Mouse (Mus musculus) intestine, embryonic 16.5 days (tissue): ENCODE measurements at regions not wholly inside any gene's neighbourhood (a gene's known extent, or its start where the extent isn't known, plus 50 kb on each side); places are given as distances from the start of the nearest gene placed in this dataset.

Experiments used
- ATAC-seq: fragments of 200-750 bp; cut with Nextera tagmentation; 2 replicates; pipeline ENCODE4 v1.8.0; 2017; ENCODE audit warnings: moderate TSS enrichment, moderate library complexity
- H3K27ac ChIP-seq: fragments of 300-500 bp; sonication (generic); 2 replicates; pipeline ENCODE4 v1.5.1; 2014; ENCODE audit warnings: mild to moderate bottlenecking, low read length
- H3K27me3 ChIP-seq: fragments of 300-500 bp; sonication (generic); replicated peaks from 2 replicates; pipeline ENCODE4 v1.6.1; 2014; ENCODE audit warnings: low read length, control low read depth, mixed read lengths; ENCODE audit not compliant: control insufficient read depth, insufficient read depth
- H3K36me3 ChIP-seq: fragments of 300-500 bp; sonication (generic); 2 replicates; pipeline ENCODE4 v1.6.1; 2014; ENCODE audit warnings: low read length, control low read depth; ENCODE audit not compliant: control insufficient read depth, insufficient read depth
- H3K4me1 ChIP-seq: fragments of 300-500 bp; sonication (generic); 2 replicates; pipeline ENCODE4 v1.6.1; 2014; ENCODE audit warnings: low read length, control low read depth, mixed read lengths; ENCODE audit not compliant: control insufficient read depth, insufficient read depth
- H3K4me2 ChIP-seq: fragments of 300-500 bp; sonication (generic); 2 replicates; pipeline ENCODE4 v1.6.1; 2014; ENCODE audit warnings: low read depth, low read length, control low read depth
- H3K4me3 ChIP-seq: fragments of 300-500 bp; sonication (generic); 2 replicates; pipeline ENCODE4 v1.5.1; 2014; ENCODE audit warnings: mild to moderate bottlenecking, low read length
- H3K9ac ChIP-seq: fragments of 300-500 bp; sonication (generic); 2 replicates; pipeline ENCODE4 v1.6.1; 2014; ENCODE audit warnings: low read depth, low read length
- H3K9me3 ChIP-seq: fragments of 300-500 bp; sonication (generic); 2 replicates; pipeline ENCODE4 v1.6.1; 2016; ENCODE audit warnings: low read length, control low read depth; ENCODE audit not compliant: control insufficient read depth
- WGBS: fragments of 180-500 bp; shearing (Covaris S2); extraction: QIAGEN DNeasy Blood & Tissue Kit; methylation state at CpG from one replicate; pipeline ENCODE4 v1.1.7; 2014; 5-methylcytosine and 5-hydroxymethylcytosine counted together

DNA sequence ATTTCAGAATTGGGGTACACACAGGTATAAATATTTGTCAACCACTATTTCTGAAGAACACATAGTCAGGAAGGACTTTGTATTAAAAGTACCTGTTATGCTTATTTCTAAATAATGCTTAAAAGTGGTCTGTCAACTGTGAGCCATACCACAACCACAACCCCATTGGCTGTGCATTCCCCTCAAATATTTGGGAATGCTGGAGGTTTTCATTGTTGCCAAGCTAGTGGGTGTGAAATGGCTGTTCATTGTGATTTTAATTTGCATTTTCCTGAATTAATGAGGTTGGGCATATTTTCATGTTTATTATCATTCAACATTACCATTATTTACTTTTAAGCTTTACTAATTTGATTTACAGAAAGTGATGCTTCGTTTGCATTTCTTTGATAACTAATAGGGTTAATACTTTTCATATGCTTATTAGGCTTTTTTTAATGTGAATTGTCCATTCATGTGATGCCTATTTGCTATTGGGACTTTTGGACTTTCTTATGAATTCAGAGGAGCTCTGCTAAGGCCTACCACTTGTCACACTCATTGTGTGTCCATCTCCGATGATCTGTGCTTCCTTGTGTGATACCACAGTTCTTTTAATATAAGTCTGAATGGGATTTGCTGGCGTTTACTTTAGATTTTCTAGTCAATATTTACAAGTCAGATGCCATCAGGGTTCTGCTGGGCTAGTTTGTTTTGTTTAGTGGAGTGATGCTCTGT lies 297.5 kb upstream of the Plxna2 start:
- Histone ChIP-seq H3K4me1 (no peaks in the 10 kb centered on the region), H3K4me2 (no peak overlapping the region), H3K4me3 (no peak overlapping the region), H3K27me3 (no peaks in the 10 kb centered on the region), H3K27ac (no peak overlapping the region), H3K9ac (no peak overlapping the region), H3K36me3 (no peaks in the 10 kb centered on the region), H3K9me3 (no peaks in the 10 kb centered on the region; the same call in 1 of the 2 replicates)
- WGBS = 55% methylated on average over 3 of the region's 3 CpGs
- no peak for ATAC-seq

DNA sequence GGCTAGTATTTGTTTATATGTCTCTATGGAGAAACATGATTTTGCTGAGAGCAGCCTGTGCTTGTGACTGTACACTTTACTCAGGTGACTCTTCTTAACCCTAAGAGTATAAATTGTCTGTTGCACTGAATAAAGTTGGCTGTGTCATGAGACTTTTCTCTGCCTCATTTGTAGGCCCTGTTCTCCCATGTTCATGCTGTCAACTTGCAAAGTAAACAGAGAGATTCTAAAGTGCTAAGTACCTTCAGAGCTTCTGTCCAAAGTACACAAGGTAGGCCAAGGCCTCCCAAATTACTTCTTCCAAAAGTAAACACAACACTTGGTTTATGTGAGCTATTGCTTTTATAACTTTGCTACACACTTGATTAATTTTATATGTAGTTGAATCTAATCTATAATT lies 299.7 kb upstream of the Plxna2 start:
- Histone ChIP-seq H3K4me1 (no peaks in the 10 kb centered on the region), H3K4me3 (no peak overlapping the region), H3K9me3 (no peaks in the 10 kb centered on the region; the same call in 1 of the 2 replicates), H3K4me2 (no peak overlapping the region), H3K27me3 (no peaks in the 10 kb centered on the region), H3K27ac (no peak overlapping the region), H3K9ac (no peak overlapping the region), H3K36me3 (no peaks in the 10 kb centered on the region)
- peak; percentile 60 for ATAC-seq

GRCm38 (mm10) chr1:194315593-194315992 lies 302.4 kb upstream of the Plxna2 start:
- no peak overlapping the region for H3K4me3 ChIP-seq
- no peak overlapping the region for H3K27ac ChIP-seq
- H3K9me3 ChIP-seq = no peaks in the 10 kb centered on the region; the same call in 1 of the 2 replicates
- H3K27me3 ChIP-seq = no peaks in the 10 kb centered on the region
- 86% methylated on average over 2 of the region's 2 CpGs for WGBS
- no peak for ATAC-seq
- H3K4me1 ChIP-seq = no peaks in the 10 kb centered on the region
- no peak overlapping the region for H3K9ac ChIP-seq
- H3K4me2 ChIP-seq = no peak overlapping the region
- no peaks in the 10 kb centered on the region for H3K36me3 ChIP-seq

DNA sequence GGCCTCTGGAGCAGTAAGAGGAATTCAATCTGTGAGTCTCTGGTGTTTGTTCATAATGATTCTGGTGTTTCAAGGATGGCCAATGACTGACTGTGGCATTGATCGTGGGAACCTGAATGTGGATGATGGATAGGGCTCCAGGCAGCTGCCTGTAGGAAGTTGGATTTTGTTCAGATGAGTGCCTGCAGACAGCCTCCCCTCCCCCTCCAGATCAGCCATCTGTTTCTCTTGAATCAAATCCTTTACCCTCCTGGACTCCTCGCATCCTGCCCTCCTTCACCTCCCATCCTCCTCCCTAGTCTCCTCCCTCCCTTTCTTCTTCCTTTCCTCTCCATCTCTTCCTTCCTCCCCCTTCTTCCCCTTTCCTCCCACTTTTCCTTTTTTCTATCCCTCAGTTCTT lies 307.6 kb upstream of the Plxna2 start:
- no peak for ATAC-seq

DNA sequence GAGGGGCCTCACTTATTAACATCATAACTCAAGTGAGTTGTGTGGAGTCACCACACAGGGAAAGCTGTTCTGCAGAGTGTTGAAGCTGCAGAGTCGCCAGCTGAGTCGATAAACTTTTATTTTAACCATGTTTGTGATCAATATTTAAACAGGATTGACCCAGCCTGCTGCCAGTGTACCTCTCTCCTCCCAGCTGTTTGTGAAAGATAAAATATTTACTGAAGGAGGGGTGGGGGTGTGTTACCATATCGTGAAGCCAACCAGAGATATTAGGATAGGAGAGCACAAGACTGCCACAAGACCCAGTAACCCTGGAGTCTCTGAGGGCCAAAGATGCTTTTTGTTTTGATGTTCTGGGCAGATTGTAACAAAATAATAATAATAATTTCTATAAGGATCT lies 309.4 kb upstream of the Plxna2 start:
- Histone ChIP-seq H3K27me3 (no peaks in the 10 kb centered on the region), H3K36me3 (no peaks in the 10 kb centered on the region), H3K27ac (no peak overlapping the region), H3K9me3 (no peaks in the 10 kb centered on the region), H3K4me1 (no peaks in the 10 kb centered on the region), H3K4me2 (no peak overlapping the region), H3K9ac (no peak overlapping the region), H3K4me3 (no peak overlapping the region)
- ATAC-seq = peak; percentile 63
- 47% methylated on average over 3 of the region's 3 CpGs for WGBS

More for the DNA sequence above, 307.6 kb upstream of the Plxna2 start:
- no peak overlapping the region for H3K4me3 ChIP-seq
- no peaks in the 10 kb centered on the region for H3K9me3 ChIP-seq
- no peak overlapping the region for H3K9ac ChIP-seq
- H3K36me3 ChIP-seq = no peaks in the 10 kb centered on the region
- no peak overlapping the region for H3K27ac ChIP-seq
- H3K4me2 ChIP-seq = no peak overlapping the region
- H3K27me3 ChIP-seq = no peaks in the 10 kb centered on the region
- WGBS = 27% methylated on average over 2 of the region's 2 CpGs
- H3K4me1 ChIP-seq = no peaks in the 10 kb centered on the region

GRCm38 (mm10) chr1:194303951-194304350 lies 314.1 kb upstream of the Plxna2 start:
- H3K36me3 ChIP-seq = no peaks in the 10 kb centered on the region
- H3K4me2 ChIP-seq = no peak overlapping the region
- H3K27me3 ChIP-seq = no peaks in the 10 kb centered on the region
- H3K9me3 ChIP-seq = no peaks in the 10 kb centered on the region
- 68% methylated on average over 1 of the region's 1 CpGs for WGBS
- no peak for ATAC-seq
- H3K9ac ChIP-seq = no peak overlapping the region
- no peak overlapping the region for H3K4me3 ChIP-seq
- no peak overlapping the region for H3K27ac ChIP-seq
- no peaks in the 10 kb centered on the region for H3K4me1 ChIP-seq

DNA sequence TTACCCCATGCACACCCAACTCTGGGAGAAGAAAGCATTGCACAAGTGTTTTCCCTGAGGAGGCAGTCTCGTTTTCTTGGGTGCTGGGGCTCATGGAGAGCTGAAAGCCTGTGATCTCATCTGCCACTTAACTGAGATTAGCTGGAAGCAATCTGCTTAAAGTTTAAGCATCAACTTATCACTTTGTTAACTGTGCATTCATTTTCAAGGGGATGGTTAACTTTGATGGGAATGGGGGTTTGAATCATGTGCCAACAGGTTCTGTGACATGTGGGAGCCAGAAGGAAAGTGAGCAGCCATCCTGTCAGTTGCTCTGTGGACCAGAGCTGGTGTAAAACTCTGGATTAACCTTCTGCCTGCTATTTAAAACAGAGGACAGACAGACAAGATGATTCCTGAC lies 315.2 kb upstream of the Plxna2 start:
- Histone ChIP-seq H3K4me2 (no peak overlapping the region), H3K9me3 (no peaks in the 10 kb centered on the region), H3K36me3 (no peaks in the 10 kb centered on the region), H3K27me3 (no peaks in the 10 kb centered on the region), H3K4me1 (no peaks in the 10 kb centered on the region), H3K4me3 (no peak overlapping the region), H3K9ac (no peak overlapping the region), H3K27ac (no peak overlapping the region)
- ATAC-seq = no peak
- WGBS = 38% methylated on average over 1 of the region's 1 CpGs

GRCm38 (mm10) chr1:194281941-194282340 lies 336.1 kb upstream of the Plxna2 start:
- Histone ChIP-seq H3K27ac (no peak overlapping the region), H3K9me3 (no peaks in the 10 kb centered on the region), H3K9ac (no peak overlapping the region), H3K4me1 (no peaks in the 10 kb centered on the region), H3K36me3 (no peaks in the 10 kb centered on the region), H3K4me2 (no peak overlapping the region), H3K27me3 (no peaks in the 10 kb centered on the region; the same call in 1 of the 2 replicates), H3K4me3 (no peak overlapping the region)
- no peak for ATAC-seq
- WGBS = 64% methylated on average over 3 of the region's 3 CpGs

GRCm38 (mm10) chr1:194268028-194268427 lies 350.0 kb upstream of the Plxna2 start:
- no peaks in the 10 kb centered on the region for H3K27me3 ChIP-seq
- H3K9ac ChIP-seq = no peak overlapping the region
- H3K9me3 ChIP-seq = no peaks in the 10 kb centered on the region
- no peak overlapping the region for H3K27ac ChIP-seq
- no peak overlapping the region for H3K4me2 ChIP-seq
- no peak for ATAC-seq
- no peak overlapping the region for H3K4me3 ChIP-seq
- no peaks in the 10 kb centered on the region for H3K36me3 ChIP-seq
- no peaks in the 10 kb centered on the region for H3K4me1 ChIP-seq

GRCm38 (mm10) chr1:194262374-194262773 lies 355.6 kb upstream of the Plxna2 start:
- 73% methylated on average over 4 of the region's 4 CpGs for WGBS
- no peaks in the 10 kb centered on the region for H3K36me3 ChIP-seq
- no peak overlapping the region for H3K4me3 ChIP-seq
- no peak overlapping the region for H3K9ac ChIP-seq
- H3K9me3 ChIP-seq = no peaks in the 10 kb centered on the region
- H3K27ac ChIP-seq = no peak overlapping the region
- no peaks in the 10 kb centered on the region for H3K4me1 ChIP-seq
- H3K27me3 ChIP-seq = no peaks in the 10 kb centered on the region
- H3K4me2 ChIP-seq = no peak overlapping the region
- ATAC-seq = no peak
